ENCODE assay signal across 9 mouse cellular contexts in genomic region chr15:101772711-101773081, GRCm38 (mm10). TPM values are rescaled to one million over a fixed set of nuclear protein-coding genes. Genes with fewer than 3 reads are reported as not detected.
DNase-seq lines count a peak whose midpoint lies in the region; ATAC-seq and TF ChIP-seq lines count a peak whose summit lies in the region.
"Had no signal": no experiment of that assay in that cellular context is flagged by ENCODE, and none has a peak within 500 bp of the region (broad histone marks: within the 10 kb centered on the region; RNA-seq: fewer than 3 reads in every experiment).

No protein-coding gene starts in this region.

- H3K4me3 ChIP-seq in E14TG2a.4 (replicated peaks; ENCODE audit: low read length), result no peak overlapping the region
- H3K4me3 ChIP-seq in forebrain, embryonic 12.5 days (replicated peaks), result no peak overlapping the region
- H3K4me3 ChIP-seq in heart, postnatal 0 days (ENCODE audit: low read depth, low read length), result no peak overlapping the region
- H3K4me3 ChIP-seq in liver, embryonic 13.5 days (replicated peaks), result no peak overlapping the region
- H3K4me3 ChIP-seq in neural tube, embryonic 13.5 days, result no peak overlapping the region
- H3K4me3 ChIP-seq: heart, embryonic 13.5 days had no signal

- ATAC-seq in forebrain, embryonic 12.5 days (ENCODE audit: low FRiP score), result peak; percentile 60
- ATAC-seq in heart, postnatal 0 days (ENCODE audit: insufficient read depth, low read depth), result peak; percentile 41; the same call in 1 of the 2 replicates
- no peak for ATAC-seq in liver, embryonic 13.5 days (ENCODE audit: low read depth)
- ATAC-seq in neural tube, embryonic 13.5 days (ENCODE audit: low read depth), result peak; percentile 76

- H3K27ac ChIP-seq in forebrain, embryonic 12.5 days, result no peak overlapping the region
- H3K27ac ChIP-seq in heart, postnatal 0 days (ENCODE audit: low read depth), result no peak overlapping the region
- no peak overlapping the region for H3K27ac ChIP-seq in liver, embryonic 13.5 days
- no peak overlapping the region for H3K27ac ChIP-seq in neural tube, embryonic 13.5 days (replicated peaks)
- H3K27ac ChIP-seq: heart, embryonic 13.5 days had no signal

- peaks cover 9% of the 10 kb centered on the region for H3K4me1 ChIP-seq in E14TG2a.4 (replicated peaks; ENCODE audit: low read depth, low read length)
- H3K4me1 ChIP-seq in forebrain, embryonic 12.5 days, result peaks cover 4% of the 10 kb centered on the region
- no peaks in the 10 kb centered on the region for H3K4me1 ChIP-seq in heart, postnatal 0 days (ENCODE audit: control insufficient read depth, insufficient read depth)
- H3K4me1 ChIP-seq in liver, embryonic 13.5 days (replicated peaks), result no peaks in the 10 kb centered on the region
- no peaks in the 10 kb centered on the region for H3K4me1 ChIP-seq in neural tube, embryonic 13.5 days (replicated peaks)
- H3K4me1 ChIP-seq: heart, embryonic 13.5 days had no signal

- TF ChIP-seq CTCF in E14TG2a.4 (conservative IDR thresholded peaks at IDR 0.05; ENCODE audit: low read length), result peak; percentile 78
- TF ChIP-seq CTCF in heart, postnatal 0 days (IDR thresholded peaks at IDR 0.05; ENCODE audit: low read depth), result peak; percentile 80

- H3K27me3 ChIP-seq in E14TG2a.4 (ENCODE audit: insufficient read depth, low read length), result peaks cover 11% of the 10 kb centered on the region
- H3K27me3 ChIP-seq in forebrain, embryonic 12.5 days, result peaks cover 4% of the 10 kb centered on the region; the same call in 1 of the 2 replicates
- H3K27me3 ChIP-seq in heart, postnatal 0 days (ENCODE audit: control insufficient read depth, insufficient read depth, low read length), result peaks cover 19% of the 10 kb centered on the region; the same call in 1 of the 2 replicates
- H3K27me3 ChIP-seq in liver, embryonic 13.5 days, result no peaks in the 10 kb centered on the region
- no peaks in the 10 kb centered on the region for H3K27me3 ChIP-seq in neural tube, embryonic 13.5 days

- WGBS in forebrain, embryonic 12.5 days, result 11% methylated on average over 5 of the region's 5 CpGs
- WGBS in heart, postnatal 0 days, result 5% methylated on average over 5 of the region's 5 CpGs
- 2% methylated on average over 5 of the region's 5 CpGs for WGBS in liver, embryonic 13.5 days (ENCODE audit: insufficient replicate concordance)
- 7% methylated on average over 5 of the region's 5 CpGs for whole genome bisulfite sequencing in neural tube, embryonic 13.5 days

- H3K9me3 ChIP-seq in E14TG2a.4 (ENCODE audit: low read length), result 0 out of 2 replicates have a peak, but pooled peaks cover 5% of the 10 kb centered on the region
- H3K9me3 ChIP-seq in forebrain, embryonic 12.5 days, result no peaks in the 10 kb centered on the region
- no peaks in the 10 kb centered on the region for H3K9me3 ChIP-seq in heart, postnatal 0 days (replicated peaks; ENCODE audit: control insufficient read depth, low read length)
- no peaks in the 10 kb centered on the region for H3K9me3 ChIP-seq in liver, embryonic 13.5 days (replicated peaks)
- H3K9me3 ChIP-seq in neural tube, embryonic 13.5 days, result no peaks in the 10 kb centered on the region
- H3K9me3 ChIP-seq: heart, embryonic 13.5 days had no signal

- TF ChIP-seq EP300 in heart, postnatal 0 days (IDR thresholded peaks at IDR 0.05; ENCODE audit: low read depth), result no peak

- no peaks in the 10 kb centered on the region for H3K36me3 ChIP-seq in E14TG2a.4 (ENCODE audit: insufficient read depth, low read length)
- no peaks in the 10 kb centered on the region for H3K36me3 ChIP-seq in forebrain, embryonic 12.5 days (replicated peaks)
- H3K36me3 ChIP-seq in heart, postnatal 0 days (replicated peaks; ENCODE audit: control insufficient read depth, insufficient read depth, low read length), result no peaks in the 10 kb centered on the region
- H3K36me3 ChIP-seq in liver, embryonic 13.5 days, result no peaks in the 10 kb centered on the region
- H3K36me3 ChIP-seq in neural tube, embryonic 13.5 days, result no peaks in the 10 kb centered on the region
- H3K36me3 ChIP-seq: heart, embryonic 13.5 days had no signal

- no peak overlapping the region for H3K9ac ChIP-seq in forebrain, embryonic 12.5 days
- no peak overlapping the region for H3K9ac ChIP-seq in heart, postnatal 0 days (replicated peaks; ENCODE audit: low read depth, low read length)
- H3K9ac ChIP-seq in liver, embryonic 13.5 days, result no peak overlapping the region
- H3K9ac ChIP-seq in neural tube, embryonic 13.5 days, result peak overlapping the region; percentile 35; the same call in 1 of the 2 replicates
- H3K9ac ChIP-seq: heart, embryonic 13.5 days had no signal

- peak; percentile 56 for DNase-seq in c-Kit-positive CD71-positive TER-119-positive erythroid progenitor cells, embryonic 14.5 days (ENCODE audit: low spot score)
- DNase-seq in heart, postnatal 0 days (ENCODE audit: low spot score), result peak; percentile 49
- peak; percentile 83 to 93 for DNase-seq in kidney, postnatal 36 days
- DNase-seq in liver, embryonic 13.5 days, result peak; percentile 42
- DNase-seq in telencephalon, adult 2 months (ENCODE audit: low read depth, low spot score), result peak; percentile 34

- no peak overlapping the region for H3K4me2 ChIP-seq in forebrain, embryonic 12.5 days
- H3K4me2 ChIP-seq in heart, postnatal 0 days (ENCODE audit: low read depth, low read length), result no peak overlapping the region
- H3K4me2 ChIP-seq in liver, embryonic 13.5 days, result no peak overlapping the region
- H3K4me2 ChIP-seq in neural tube, embryonic 13.5 days, result no peak overlapping the region
- H3K4me2 ChIP-seq: heart, embryonic 13.5 days had no signal

RNA-seq across cellular contexts. Expression of gene Krt72, which starts 13.6 kb away (rescaled TPM):
- polyA plus RNA-seq in forebrain, embryonic 12.5 days (2016; fragmentation: Nextera tagmentation; extraction: Ambion mirVana), result not detected in 2 replicates
- not detected in 2 replicates for total RNA-seq in heart, postnatal 0 days (2014; rRNA removed; ENCODE audit: low replicate concordance)
- polyA plus RNA-seq in heart, postnatal 0 days (2015; fragmentation: Nextera tagmentation; extraction: Ambion mirVana), result not detected in 2 replicates
- polyA plus RNA-seq in liver, embryonic 13.5 days (2015; fragmentation: Nextera tagmentation; extraction: Ambion mirVana), result not detected in 2 replicates
- not detected in 2 replicates for polyA plus RNA-seq in neural tube, embryonic 13.5 days (2015; fragmentation: Nextera tagmentation; extraction: Ambion mirVana)
- polyA plus RNA-seq: heart, embryonic 13.5 days had no signal

RNA-seq across cellular contexts. Expression of gene Krt73, which starts 29.4 kb away (rescaled TPM):
- polyA plus RNA-seq in forebrain, embryonic 12.5 days (2016; fragmentation: Nextera tagmentation; extraction: Ambion mirVana), result 0.19 and 0.41 TPM in 2 replicates
- total RNA-seq in heart, postnatal 0 days (2014; rRNA removed; ENCODE audit: low replicate concordance), result not detected in 2 replicates
- polyA plus RNA-seq in heart, postnatal 0 days (2015; fragmentation: Nextera tagmentation; extraction: Ambion mirVana), result not detected in 2 replicates
- not detected in 2 replicates for polyA plus RNA-seq in liver, embryonic 13.5 days (2015; fragmentation: Nextera tagmentation; extraction: Ambion mirVana)
- 0.43 and 0.44 TPM in 2 replicates for polyA plus RNA-seq in neural tube, embryonic 13.5 days (2015; fragmentation: Nextera tagmentation; extraction: Ambion mirVana)
- polyA plus RNA-seq: heart, embryonic 13.5 days had no signal

RNA-seq across cellular contexts. Expression of gene Krt71, which starts 29.8 kb away (rescaled TPM):
- not detected in 2 replicates for polyA plus RNA-seq in forebrain, embryonic 12.5 days (2016; fragmentation: Nextera tagmentation; extraction: Ambion mirVana)
- total RNA-seq in heart, postnatal 0 days (2014; rRNA removed; ENCODE audit: low replicate concordance), result not detected in 2 replicates
- not detected in 2 replicates for polyA plus RNA-seq in heart, postnatal 0 days (2015; fragmentation: Nextera tagmentation; extraction: Ambion mirVana)
- not detected in 2 replicates for polyA plus RNA-seq in liver, embryonic 13.5 days (2015; fragmentation: Nextera tagmentation; extraction: Ambion mirVana)
- polyA plus RNA-seq in neural tube, embryonic 13.5 days (2015; fragmentation: Nextera tagmentation; extraction: Ambion mirVana), result 0.34 TPM in 1 of 2 replicates, not detected in the other
- polyA plus RNA-seq: heart, embryonic 13.5 days had no signal

RNA-seq across cellular contexts. Expression of gene Krt2, which starts 45.3 kb away (rescaled TPM):
- polyA plus RNA-seq in forebrain, embryonic 12.5 days (2016; fragmentation: Nextera tagmentation; extraction: Ambion mirVana), result not detected in 2 replicates
- not detected in 2 replicates for total RNA-seq in heart, postnatal 0 days (2014; rRNA removed; ENCODE audit: low replicate concordance)
- not detected in 2 replicates for polyA plus RNA-seq in heart, postnatal 0 days (2015; fragmentation: Nextera tagmentation; extraction: Ambion mirVana)
- polyA plus RNA-seq in liver, embryonic 13.5 days (2015; fragmentation: Nextera tagmentation; extraction: Ambion mirVana), result not detected in 2 replicates
- not detected in 2 replicates for polyA plus RNA-seq in neural tube, embryonic 13.5 days (2015; fragmentation: Nextera tagmentation; extraction: Ambion mirVana)
- polyA plus RNA-seq: heart, embryonic 13.5 days had no signal

RNA-seq across cellular contexts. Expression of gene Krt5, which starts 60.0 kb away (rescaled TPM):
- polyA plus RNA-seq in forebrain, embryonic 12.5 days (2016; fragmentation: Nextera tagmentation; extraction: Ambion mirVana), result 3.7 and 6.3 TPM in 2 replicates
- total RNA-seq in heart, postnatal 0 days (2014; rRNA removed; ENCODE audit: low replicate concordance), result 7.4 TPM in 1 of 2 replicates, not detected in the other
- polyA plus RNA-seq in heart, postnatal 0 days (2015; fragmentation: Nextera tagmentation; extraction: Ambion mirVana), result 0.05 TPM in 1 of 2 replicates, not detected in the other
- 0.63 and 0.69 TPM in 2 replicates for polyA plus RNA-seq in liver, embryonic 13.5 days (2015; fragmentation: Nextera tagmentation; extraction: Ambion mirVana)
- 1.1 and 4.4 TPM in 2 replicates for polyA plus RNA-seq in neural tube, embryonic 13.5 days (2015; fragmentation: Nextera tagmentation; extraction: Ambion mirVana)

Comparison
In these comparisons a context has a peak if more than half of its experiments do, and no peak if none do; other contexts are left out.
1. DNase-seq: peak in every context shown above with its lines; median percentile 88 in kidney, postnatal 36 days; 56 in c-Kit-positive CD71-positive TER-119-positive erythroid progenitor cells, embryonic 14.5 days; 49 in heart, postnatal 0 days; 42 in liver, embryonic 13.5 days; 34 in telencephalon, adult 2 months.